Mouse (Mus musculus): ENCODE results near the gene Cartpt. TPM values are rescaled to one million over a fixed set of nuclear protein-coding genes. Genes with fewer than 3 reads are reported as not detected.

Gene Cartpt
- polyA plus RNA-seq (2012; rRNA removed; ENCODE audit: low replicate concordance) = 3.2 and 5.2 TPM in 2 replicates

DNA sequence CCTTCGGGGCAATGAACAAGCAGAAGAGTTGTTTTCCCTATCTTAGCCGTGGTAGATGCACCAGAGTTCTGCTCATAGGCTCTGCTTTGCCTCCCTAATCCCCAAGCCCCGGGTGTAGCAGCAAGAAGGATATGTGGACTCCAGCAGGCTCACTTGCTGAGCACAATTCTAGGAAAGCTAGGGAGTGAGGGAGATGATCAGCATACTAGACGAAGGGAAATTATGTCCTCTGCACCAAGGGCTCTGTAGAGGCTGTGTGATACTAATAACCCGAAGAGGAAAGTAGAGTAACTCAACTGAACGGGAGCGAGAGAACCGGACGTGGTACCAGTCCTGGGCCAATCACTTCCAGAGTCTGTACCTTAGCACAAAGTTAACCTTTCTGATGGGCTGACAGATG is at the start of gene Cartpt:
Gene Cartpt, minus strand, starts transcription at position 127 of the 400 bp plus-strand sequence.

Other genes starting within 250 kb of the Cartpt start
- 8.5 and 23.2 TPM in 2 replicates for gene Mccc2, start 114.5 kb upstream of the Cartpt start, polyA plus RNA-seq (2012; rRNA removed; ENCODE audit: low replicate concordance)
- gene Bdp1, start 203.0 kb upstream of the Cartpt start, polyA plus RNA-seq (2012; rRNA removed; ENCODE audit: low replicate concordance) = 0.55 and 0.82 TPM in 2 replicates
- gene Serf1, start 206.9 kb upstream of the Cartpt start, polyA plus RNA-seq (2012; rRNA removed; ENCODE audit: low replicate concordance) = 3.8 and 16.4 TPM in 2 replicates
- 8.1 and 8.4 TPM in 2 replicates for gene Smn1, start 223.8 kb upstream of the Cartpt start, polyA plus RNA-seq (2012; rRNA removed; ENCODE audit: low replicate concordance)

Measured in duodenum, adult 2 months (tissue).